Mouse (Mus musculus) liver, adult 10 weeks (tissue): ENCODE results near the gene Rnf222. TPM values are rescaled to one million over a fixed set of nuclear protein-coding genes. Genes with fewer than 3 reads are reported as not detected.

ENCODE experiments used
- polyA plus RNA-seq: library from polyadenylated mRNA; stranded (reverse); fragments of 350-450 nt; fragmentation: Illumina TruSeq; extraction: RNeasy Lipid Tissue Mini Kit (QIAGEN cat#74804); gene quantifications from one replicate; pipeline ENCODE4 v1.2.3, GENCODE M21; 2014; ENCODE audit warnings: low read depth, low replicate concordance

The Rnf222 gene
- not detected for polyA plus RNA-seq

DNA sequence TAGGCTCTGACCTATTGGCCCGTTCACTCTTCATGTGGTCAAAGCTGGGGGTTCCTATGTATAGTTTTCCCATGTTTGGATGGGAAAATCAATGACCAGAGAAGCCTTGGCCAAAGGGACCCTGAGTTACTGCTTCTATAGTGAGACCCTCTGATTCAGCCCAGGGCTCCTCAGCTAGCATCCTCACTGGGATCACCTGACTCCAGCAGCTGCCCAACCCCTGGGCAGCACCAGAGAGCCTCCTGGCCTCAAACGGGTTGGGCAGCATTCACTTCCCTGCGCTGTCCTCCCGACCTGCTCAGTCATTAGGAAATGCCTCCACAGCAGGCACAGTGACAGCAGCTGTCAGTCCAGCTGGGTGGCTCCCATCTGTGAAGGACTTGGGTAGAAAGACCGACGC is at the start of gene Rnf222:
Gene Rnf222 (plus strand): TSS at position 301 of the 400 bp plus-strand sequence.

DNA sequence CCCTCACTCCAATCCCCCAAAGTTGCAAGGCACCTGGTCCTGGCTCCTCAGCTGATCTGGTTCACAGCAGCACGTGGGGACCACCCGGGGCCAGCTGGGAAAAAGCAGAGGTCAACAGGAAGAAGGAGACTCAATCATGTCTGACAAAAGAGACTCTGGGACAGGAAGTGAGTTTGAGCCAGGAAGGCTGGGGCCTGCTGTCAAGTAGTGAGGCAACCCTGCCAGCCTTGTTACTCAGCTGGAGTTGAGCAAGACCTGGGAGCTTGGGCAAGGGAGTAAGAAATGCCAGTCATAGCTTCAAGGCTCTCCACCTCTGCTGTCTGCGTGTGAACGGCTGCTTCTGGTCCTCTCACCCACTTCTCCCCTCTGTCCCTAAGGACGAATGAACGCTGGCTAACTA is 16.6 kb upstream of the Rnf222 start, which contains the start of gene Ndel1:
Gene Ndel1 (minus strand): TSS at position 111 of the 400 bp plus-strand sequence.

DNA sequence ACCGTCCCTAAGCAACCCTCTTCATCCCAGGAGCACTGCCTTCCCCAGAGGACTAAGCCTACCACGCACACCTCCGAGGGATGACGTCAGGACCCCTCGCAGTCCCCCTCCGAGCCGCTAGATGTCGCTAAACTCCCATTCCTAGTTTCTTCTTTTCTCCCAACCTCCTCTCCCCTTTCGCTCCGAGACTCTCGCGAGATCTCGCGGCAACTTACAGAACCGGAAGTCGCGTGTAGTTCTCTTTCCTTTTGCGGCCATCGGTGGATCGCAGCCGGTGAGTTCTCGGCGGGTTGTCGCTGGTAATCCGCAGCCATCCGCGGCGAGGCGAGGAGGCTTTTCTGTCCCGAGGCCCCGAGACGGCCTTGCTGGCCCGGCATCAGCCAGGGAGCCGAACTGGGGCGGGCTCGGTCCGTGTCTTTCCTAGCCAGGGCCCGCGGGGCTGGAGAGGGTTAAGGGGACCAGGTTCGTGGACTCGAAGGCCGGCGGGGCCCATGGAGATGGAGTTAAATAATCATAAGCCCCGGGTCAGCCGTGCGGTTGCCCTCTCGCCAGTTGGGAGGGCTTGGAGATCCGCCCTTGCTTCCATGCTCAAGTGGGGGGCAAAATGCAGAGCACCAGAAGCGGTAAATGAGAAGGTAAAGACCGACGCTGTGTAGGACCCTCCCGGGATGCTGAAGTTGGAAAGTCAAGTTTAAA is 13.1 kb downstream of the Rnf222 start, which contains the start of gene Rpl26:
Gene Rpl26 (plus strand): TSS at position 233 of the 696 bp plus-strand sequence.

DNA sequence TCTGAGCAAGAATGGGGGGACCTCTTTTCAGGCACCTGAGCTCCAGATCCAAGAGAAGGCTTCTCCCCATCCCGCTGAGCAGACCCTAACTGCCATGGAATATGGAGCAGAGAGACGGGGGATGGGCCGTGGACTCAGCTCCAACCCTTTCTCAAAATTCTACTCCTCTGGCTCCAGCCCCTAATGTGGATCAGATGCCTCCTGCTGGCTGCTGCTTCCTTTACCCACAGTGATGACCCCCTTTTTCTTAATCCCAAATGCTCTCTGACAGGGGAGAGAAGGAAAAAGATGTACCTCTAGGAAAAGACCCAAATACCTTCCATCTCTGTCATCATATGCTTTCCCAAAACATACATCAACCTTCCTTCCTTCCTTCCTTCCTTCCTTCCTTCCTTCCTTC is 38.6 kb downstream of the Rnf222 start, which contains the start of gene Odf4:
Gene Odf4 (minus strand): TSS at position 101 of the 400 bp plus-strand sequence.

Other genes starting within 250 kb of the Rnf222 start
- gene Myh10, start 197.0 kb upstream of the Rnf222 start, polyA plus RNA-seq = 6.5 TPM
- 58.9 TPM for gene Ndel1, start 16.7 kb upstream of the Rnf222 start, polyA plus RNA-seq
- gene Rpl26, start 13.0 kb downstream of the Rnf222 start, polyA plus RNA-seq = 134 TPM
- gene Odf4, start 38.5 kb downstream of the Rnf222 start, polyA plus RNA-seq = not detected
- 2.5 TPM for gene Arhgef15, start 68.9 kb downstream of the Rnf222 start, polyA plus RNA-seq
- 1.6 TPM for gene Slc25a35, start 79.6 kb downstream of the Rnf222 start, polyA plus RNA-seq
- gene Rangrf, start 86.6 kb downstream of the Rnf222 start, polyA plus RNA-seq = 1.5 TPM
- 2.6 TPM for gene Pfas, start 119.9 kb downstream of the Rnf222 start, polyA plus RNA-seq
- gene Ctc1, start 127.4 kb downstream of the Rnf222 start, polyA plus RNA-seq = 1.1 TPM
- not detected for gene Aurkb, start 157.1 kb downstream of the Rnf222 start, polyA plus RNA-seq
- 1.4 TPM for gene Borcs6, start 171.2 kb downstream of the Rnf222 start, polyA plus RNA-seq
- 0.61 TPM for gene Tmem107, start 182.3 kb downstream of the Rnf222 start, polyA plus RNA-seq
- gene Vamp2, start 199.9 kb downstream of the Rnf222 start, polyA plus RNA-seq = 23.6 TPM
- gene Per1, start 206.7 kb downstream of the Rnf222 start, polyA plus RNA-seq = 0.16 TPM
- gene Hes7, start 231.9 kb downstream of the Rnf222 start, polyA plus RNA-seq = not detected
- not detected for gene 9130213A22Rik, start 234.0 kb downstream of the Rnf222 start, polyA plus RNA-seq
- not detected for gene Aloxe3, start 237.3 kb downstream of the Rnf222 start, polyA plus RNA-seq